Mouse (Mus musculus) left cerebral cortex, adult 9 months (tissue): ENCODE results near the gene H2afy.
"Not testable (repeated sequence)": the region's sequence is repeated elsewhere in the genome, so short reads cannot be mapped to it uniquely, and the experiment has no call there.

Source experiments
- DNase-seq, 2 experiments: peaks; one replicate each; pipeline ENCODE4 v3.0.0; 2022; ENCODE audit warnings: low spot score in 2 of 2

Gene H2afy

GRCm38 (mm10) chr13:56072268-56072607 is 63.9 kb downstream of the H2afy start:
- no peak for DNase-seq

DNA sequence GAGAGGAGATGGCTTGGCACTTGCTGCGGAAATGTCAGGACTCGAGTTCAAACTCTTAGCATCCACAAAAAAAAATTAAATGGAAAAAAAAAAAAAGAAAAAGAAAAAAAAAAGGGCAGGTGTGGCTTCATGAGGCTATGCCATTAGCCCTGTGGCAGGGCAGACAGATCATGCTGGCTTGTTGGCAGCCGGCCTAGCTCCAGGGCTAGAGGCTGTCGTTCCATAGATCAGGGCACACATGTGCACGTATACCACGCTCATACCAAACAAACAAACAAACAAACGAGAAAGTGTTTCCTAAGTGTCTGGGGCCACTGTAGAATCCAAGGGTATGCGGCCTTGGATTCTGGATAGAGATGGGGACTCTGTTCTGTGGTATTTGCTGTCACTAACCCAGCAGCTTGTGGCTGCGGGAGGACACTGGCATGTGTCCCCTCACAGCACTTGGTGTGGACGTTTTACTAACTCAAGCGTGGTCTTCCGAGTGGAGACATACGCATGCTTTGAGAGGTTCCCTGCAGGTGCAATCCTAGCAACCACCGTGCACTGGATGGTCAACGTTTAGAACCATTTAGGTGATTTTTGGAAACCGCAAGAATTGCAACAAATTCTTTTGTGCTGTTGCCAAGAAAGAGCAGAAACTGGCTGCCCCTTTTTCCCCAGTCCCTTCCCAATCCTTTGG is 64.4 kb downstream of the H2afy start:
- no peak for DNase-seq

GRCm38 (mm10) chr13:56069643-56070042 is 66.5 kb downstream of the H2afy start:
- DNase-seq = no peak

- DNase-seq = no peak
Measured at GRCm38 (mm10) chr13:56068517-56068916, 67.6 kb downstream of the H2afy start.

DNA sequence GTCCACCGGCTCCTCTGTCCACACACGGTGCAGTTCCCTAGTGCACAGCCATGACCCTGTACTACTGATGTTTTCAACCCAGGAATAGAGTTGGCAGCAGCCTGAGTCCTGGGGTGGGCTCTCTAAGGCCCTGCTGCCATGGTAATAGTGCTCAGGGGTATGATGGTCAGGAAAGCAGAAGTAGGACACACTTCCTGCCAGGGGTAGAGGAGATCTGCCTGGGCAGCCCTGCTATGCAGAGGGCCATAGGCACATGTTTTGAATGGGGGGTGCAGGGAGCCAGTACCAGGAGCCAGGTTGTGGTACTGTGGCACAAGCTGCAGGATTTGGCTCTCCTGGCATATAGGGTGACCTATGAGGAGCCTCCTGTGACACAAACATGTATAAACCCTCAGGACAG is 69.3 kb downstream of the H2afy start:
- no peak for DNase-seq

- no peak for DNase-seq
Measured at GRCm38 (mm10) chr13:56066152-56066551, 70.0 kb downstream of the H2afy start.

- DNase-seq = peak in 1 of 2 experiments; percentile 19
Measured at GRCm38 (mm10) chr13:56057761-56058160, 78.4 kb downstream of the H2afy start.

- no peak for DNase-seq
Measured at GRCm38 (mm10) chr13:56055720-56056119, 80.4 kb downstream of the H2afy start.

- no peak for DNase-seq
Measured at GRCm38 (mm10) chr13:56054089-56054488, 82.1 kb downstream of the H2afy start.

- DNase-seq = no peak
Measured at GRCm38 (mm10) chr13:56052781-56053180, 83.4 kb downstream of the H2afy start.

DNA sequence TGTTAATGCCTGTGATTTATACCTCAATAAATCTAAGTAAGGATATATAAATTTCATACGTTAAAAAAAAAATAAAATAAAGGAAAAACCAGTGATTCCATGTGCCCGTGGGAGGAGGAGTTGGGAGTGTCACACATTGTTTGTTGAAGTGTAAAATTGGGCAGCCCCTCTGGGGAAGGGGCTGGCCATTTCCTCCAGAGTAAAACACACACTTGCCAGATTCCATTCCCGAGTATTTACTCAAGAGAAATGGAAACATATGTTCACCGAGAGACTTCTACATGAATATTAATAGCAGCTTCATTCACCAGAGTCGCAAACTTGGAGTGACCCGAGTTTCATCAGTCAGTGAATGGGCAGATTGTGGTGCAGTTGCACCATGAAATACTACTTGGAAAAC is 85.9 kb downstream of the H2afy start:
- DNase-seq = no peak

GRCm38 (mm10) chr13:56042221-56042620 is 93.9 kb downstream of the H2afy start:
- DNase-seq = no peak

GRCm38 (mm10) chr13:56040621-56041020 is 95.5 kb downstream of the H2afy start:
- no peak for DNase-seq

DNA sequence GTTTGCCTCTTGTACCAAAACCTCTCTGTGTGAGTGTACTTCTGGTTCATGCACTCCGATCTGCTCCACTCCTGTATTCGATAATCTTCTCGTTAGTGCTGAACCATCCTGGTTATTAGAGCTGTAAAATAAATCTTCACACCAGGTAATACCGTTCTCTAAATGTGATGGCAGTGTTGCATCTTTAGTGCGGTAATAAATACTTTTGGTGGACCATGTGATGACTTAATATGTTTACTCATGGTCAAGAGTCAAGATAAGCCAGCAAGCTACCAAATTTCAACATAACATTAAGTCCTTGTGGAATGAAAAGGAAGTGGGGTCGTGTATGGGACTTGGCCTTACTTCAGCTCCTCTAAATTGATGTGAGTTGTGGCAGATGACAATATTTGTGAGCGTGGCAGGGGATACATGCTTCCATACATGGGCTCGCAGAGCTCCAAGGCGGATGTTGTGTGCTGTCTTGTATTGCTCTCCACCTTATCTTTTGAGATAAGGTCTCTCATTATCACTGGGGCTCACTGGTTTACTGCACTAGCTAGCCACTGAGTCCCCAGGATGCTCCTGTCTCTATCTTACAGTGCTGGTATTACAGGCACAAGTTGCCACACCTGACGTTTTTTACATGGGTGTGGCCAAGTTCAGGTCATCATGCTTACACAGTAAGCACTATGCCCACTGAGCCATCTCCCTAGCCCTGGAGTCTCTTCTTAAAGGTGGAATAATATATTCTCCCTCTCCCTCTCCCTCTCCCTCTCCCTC is 96.4 kb downstream of the H2afy start:
- DNase-seq = no peak

- no peak for DNase-seq
Measured at GRCm38 (mm10) chr13:56029006-56029405, 107.2 kb downstream of the H2afy start.

DNA sequence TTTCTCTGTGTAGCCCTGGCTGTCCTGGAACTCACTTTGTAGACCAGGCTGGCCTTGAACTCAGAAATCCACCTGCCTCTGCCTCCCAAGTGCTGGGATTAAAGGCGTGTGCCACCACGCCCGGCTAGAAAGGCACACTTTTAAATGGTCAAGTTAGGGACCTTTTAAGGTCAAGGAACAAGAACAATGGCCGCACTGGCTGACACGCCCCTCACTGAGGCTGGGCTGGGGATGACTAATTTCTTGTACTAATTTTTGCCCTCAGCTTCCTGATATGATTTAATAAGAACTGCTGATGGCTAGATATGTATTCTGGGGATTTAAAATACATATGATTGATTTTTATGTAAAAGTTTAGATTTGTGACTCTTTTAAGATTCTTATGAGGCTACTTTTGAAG is 108.2 kb downstream of the H2afy start:
- DNase-seq = not testable (repeated sequence)

- no peak for DNase-seq
Measured at GRCm38 (mm10) chr13:56026623-56027022, 109.5 kb downstream of the H2afy start.

DNA sequence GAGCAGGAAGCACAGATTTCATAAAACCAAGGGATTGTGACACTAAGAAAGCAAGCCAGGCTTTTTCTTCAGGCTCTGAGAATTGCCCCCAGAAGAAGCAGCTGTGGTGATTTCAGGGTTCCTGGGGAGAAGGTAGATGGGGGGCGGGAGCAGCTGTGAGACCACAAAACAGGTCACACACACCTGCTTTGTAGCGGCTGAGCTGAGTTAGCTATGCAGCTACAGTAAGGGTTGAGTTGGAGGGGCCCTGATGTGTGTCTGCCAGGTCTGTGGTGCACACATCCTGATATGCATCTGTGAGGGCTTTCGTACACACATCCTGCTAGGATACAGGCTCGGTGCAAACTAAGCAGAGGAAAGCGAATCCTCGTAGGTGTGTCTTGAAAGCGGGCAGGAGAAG is 110.1 kb downstream of the H2afy start:
- DNase-seq = no peak

DNA sequence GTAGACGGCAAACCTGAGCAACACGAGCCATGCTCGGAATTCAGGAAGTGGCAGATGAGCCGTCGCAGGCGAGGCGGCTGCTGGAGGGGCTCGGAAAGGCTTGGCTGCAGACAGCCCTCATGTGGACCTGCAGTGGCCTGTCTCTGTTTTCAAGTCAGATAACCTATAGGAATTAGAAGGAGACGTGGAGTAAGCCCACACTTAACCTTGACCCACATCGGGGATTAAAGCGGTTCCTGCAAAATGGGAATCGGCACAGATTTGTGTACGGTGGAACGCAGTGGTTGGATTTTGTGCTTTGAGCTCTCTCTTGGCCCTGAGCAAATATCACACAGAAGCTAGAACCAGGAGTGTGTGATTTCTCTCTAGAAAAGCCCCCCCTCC is 111.1 kb downstream of the H2afy start:
- DNase-seq = no peak

GRCm38 (mm10) chr13:56024410-56025026 is 111.6 kb downstream of the H2afy start:
- DNase-seq = no peak
